Mouse (Mus musculus) naive thymus-derived CD4-positive, alpha-beta T cell, adult 2 months (primary cell): ENCODE data around the gene 4931440F15Rik.
"Not testable (repeated sequence)": the region's sequence is repeated elsewhere in the genome, so short reads cannot be mapped to it uniquely, and the experiment has no call there.

Source experiments
- DNase-seq: peaks from one replicate; pipeline ENCODE4 v3.0.0-alpha.2; 2011; ENCODE audit warnings: low read depth

4931440F15Rik gene

DNA sequence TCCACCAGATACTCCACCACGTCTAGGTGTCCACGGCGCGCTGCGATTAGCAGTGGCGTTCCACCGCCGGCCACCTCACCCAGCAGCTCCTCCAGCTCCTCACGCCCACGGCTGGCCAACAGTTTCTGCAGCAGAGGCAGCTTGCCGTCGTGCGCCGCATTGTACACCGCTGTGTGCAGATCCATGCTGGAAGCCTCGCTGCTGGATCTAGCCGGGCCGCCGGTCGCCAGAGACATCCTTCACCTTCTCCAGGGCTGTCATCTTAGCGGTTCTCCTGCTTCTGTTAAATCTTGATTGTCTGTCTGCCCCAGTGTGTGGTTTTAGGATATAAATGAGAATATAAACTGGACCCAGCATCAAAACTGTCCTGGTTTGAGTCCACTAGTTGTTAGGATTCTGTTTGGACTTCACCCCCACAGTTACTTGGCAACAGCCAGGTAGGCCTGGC is at the start of gene 4931440F15Rik:
4931440F15Rik (minus strand) TSS at position 398 of the 448 bp plus-strand sequence.
- DNase-seq: not testable (repeated sequence)

DNA sequence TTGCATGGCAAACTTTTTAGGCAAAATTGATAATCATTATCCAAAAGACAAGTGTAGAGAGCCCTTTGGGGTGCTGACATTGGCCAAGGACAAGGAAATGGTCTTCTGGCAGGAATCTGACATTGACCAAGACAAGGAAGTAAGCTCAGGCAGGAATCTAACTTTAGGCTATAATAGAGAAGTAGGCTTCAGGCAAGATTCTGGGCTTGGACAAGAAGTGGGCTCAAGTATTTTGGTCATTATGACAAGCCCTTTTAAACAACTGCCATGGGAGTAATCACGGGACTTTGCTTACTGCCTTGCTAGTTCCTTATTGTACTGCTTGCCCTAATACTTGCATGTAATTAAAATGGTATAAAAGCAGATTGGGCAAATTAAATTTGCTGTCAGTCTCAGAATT is 49.3 kb upstream of the 4931440F15Rik start:
- not testable (repeated sequence) for DNase-seq

DNA sequence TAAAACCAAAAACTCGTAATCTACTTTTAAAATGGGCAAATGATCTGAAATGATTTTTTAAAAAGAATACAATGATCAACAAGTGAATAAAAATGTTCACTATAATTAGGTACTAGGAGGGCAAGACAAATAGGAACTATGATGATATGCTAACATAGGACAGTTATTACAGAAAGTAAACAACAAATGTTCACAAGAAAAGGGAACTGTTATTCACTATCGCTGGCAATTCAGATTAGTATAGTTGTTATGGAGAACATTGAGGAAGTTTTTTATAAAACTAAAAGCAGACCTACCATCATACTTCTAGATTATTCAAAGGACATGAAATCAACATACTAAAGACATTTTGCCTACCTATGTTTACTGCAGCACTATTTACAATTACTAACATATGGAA is 44.7 kb upstream of the 4931440F15Rik start:
- no peak for DNase-seq

DNA sequence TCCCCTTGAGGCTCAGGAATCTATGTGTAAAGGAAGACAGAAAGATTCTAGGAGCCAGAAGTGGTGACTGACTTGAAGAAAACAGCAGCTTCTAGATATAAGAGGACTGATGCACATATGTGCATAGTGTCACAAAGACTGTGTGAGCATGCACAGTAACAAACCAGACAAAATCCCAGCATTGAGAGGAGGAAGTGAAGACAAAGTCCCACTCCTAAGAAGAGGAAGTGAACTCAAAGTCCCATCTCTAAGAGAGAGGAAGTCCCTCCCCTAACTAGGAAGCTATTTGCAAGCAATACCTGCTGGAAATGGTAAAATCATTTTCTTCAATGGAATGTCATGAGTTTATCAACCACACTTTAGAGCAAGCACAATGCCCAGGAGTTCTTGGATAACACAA is 38.8 kb upstream of the 4931440F15Rik start:
- no peak for DNase-seq

DNA sequence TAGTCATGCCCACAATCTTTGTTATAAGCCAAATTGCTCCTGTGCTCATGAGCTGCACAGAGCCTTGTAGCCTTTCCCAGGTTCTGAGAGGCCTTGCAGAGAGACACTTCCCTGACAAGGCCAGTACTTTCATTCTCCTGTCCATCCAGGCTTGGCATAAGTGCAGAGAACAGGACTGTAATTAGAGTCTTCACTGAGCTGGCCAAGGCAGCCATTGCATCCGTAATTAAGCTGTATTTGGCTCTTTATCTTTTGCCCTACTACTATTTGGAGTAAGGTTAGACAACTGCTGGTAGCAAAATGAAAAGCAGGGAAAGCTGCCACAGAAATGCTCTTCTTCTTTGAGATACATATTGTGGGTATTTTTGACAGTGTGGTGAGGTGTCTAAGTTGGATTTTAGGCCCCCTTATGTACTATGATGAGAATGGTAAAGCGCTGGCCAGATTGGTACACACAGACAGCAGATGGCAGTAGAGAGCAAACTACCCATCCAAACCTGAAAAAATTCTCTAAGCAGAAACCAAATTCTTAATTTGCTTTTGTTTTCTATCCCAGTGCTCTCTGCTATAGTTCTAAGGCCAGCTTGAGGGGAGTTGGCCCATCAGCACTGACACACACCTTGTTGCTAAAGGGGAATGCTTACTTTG is 36.4 kb upstream of the 4931440F15Rik start:
- peak; percentile 45 for DNase-seq

DNA sequence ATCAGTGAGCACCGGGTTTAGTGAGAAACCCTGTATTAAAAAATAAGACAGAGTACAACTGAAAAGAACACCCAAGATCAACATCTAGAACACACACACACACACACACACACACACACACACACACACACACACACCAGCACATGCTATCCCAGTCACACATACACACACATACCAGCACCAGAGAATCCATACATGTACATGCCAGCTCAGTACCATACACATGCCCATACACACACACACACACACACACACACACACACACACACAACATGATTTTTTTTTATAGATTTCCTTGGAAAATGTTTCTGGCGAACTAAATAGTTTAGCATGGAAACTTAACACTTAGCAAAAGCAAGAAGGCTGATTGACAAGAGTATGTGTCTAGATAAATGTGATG is 35.6 kb upstream of the 4931440F15Rik start:
- no peak for DNase-seq

DNA sequence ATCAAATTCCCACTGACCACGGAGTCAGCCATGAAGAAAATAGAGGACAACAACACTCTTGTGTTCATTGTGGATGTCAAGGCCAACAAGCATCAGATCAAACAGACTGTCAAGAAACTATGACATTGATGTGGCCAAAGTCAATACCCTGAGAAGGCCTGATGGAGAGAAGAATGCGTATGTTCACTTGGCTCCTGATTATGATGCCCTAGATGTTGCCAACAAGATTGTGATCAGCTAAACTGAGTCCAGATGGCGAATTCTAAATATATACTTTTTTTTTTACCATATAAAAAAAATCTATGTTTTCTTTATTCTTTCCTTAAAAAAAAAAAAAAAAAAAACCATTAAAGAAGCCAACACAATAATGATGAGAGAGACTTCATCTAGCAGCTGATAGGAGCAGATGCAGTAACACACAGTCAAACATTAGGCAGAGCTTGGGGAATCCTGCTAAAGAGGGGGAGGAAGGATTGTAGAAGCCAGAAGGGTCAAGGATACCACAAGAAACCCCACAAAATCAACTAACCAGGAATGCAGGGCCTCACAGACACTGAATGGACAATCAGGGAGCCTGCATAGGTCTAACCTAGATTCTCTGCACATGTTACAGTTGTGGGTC is 15.2 kb upstream of the 4931440F15Rik start:
- no peak for DNase-seq

DNA sequence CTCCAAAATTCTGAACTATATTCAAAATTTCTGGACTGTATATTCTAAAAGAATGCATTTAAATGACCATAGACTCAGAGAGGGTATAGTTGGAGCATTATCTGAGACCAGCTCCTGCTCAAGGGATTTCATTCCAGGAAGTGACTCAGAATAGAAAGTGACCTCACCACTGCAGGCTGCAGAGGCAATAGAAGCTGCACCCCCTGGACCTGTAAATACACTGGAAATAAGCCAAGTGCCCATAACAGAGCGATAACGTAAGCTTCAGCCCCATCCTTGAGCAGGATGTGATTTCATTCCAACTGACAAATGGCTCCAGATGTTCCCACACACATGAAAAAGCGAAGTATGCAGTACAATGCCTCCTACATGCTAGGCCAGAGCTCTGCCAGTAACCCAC is 14.3 kb upstream of the 4931440F15Rik start:
- no peak for DNase-seq

DNA sequence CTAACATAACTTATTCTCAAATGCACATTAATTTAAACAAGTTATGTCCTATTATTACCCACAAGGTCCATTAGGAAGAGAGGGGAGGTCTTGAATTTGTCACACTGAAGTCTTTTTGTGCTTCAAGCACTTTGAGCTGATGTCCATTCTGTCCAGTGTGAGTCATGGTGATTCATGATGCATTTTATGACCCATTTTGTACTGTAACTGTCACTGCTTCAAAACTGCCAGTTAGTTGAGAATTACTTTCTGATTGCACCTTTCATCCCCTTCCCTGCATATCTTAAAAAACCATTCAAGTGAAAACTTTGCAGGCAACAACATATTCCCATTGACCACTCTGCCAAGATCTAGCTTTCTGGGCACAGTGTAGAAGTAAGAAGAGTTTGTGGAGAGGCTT is 11.6 kb upstream of the 4931440F15Rik start:
- no peak for DNase-seq

DNA sequence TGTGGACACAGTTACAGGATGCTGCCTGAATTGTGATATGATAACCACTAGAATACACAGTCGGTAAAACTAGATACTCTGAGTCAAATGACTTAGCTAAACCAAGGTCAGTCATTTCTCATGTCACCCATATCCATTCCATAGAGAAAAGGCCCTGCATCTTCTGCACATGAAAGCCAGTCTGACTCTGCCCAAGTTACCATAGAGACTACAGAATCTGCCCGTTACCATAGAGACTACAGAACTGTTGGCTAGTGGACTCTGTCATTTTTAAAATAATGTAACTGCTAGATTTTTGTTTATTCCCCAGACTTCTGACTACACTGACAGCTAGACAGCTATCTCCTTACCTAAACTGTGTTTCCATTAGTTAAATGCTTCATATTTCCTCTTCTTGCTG is 2.3 kb upstream of the 4931440F15Rik start:
- no peak for DNase-seq

DNA sequence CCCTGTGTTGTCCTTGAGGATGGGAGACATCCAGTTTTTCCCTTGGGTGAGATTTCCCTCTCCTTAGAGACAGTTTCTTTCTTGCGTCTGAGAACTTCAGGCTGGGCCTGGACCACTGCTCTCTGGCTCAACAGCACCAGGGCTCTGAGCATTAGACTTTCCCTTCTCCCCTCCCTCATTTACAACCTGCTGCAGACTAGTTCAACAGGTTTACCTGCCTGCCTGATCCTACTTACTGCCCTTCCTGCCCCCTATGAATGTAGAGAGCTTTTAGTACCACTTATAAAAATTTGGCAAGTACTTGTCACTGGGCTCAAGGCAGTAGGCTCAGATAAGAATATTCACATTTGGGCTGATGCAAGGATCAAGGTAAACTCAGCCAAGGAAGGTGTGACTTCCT is 533 bp upstream of the 4931440F15Rik start:
- no peak for DNase-seq

DNA sequence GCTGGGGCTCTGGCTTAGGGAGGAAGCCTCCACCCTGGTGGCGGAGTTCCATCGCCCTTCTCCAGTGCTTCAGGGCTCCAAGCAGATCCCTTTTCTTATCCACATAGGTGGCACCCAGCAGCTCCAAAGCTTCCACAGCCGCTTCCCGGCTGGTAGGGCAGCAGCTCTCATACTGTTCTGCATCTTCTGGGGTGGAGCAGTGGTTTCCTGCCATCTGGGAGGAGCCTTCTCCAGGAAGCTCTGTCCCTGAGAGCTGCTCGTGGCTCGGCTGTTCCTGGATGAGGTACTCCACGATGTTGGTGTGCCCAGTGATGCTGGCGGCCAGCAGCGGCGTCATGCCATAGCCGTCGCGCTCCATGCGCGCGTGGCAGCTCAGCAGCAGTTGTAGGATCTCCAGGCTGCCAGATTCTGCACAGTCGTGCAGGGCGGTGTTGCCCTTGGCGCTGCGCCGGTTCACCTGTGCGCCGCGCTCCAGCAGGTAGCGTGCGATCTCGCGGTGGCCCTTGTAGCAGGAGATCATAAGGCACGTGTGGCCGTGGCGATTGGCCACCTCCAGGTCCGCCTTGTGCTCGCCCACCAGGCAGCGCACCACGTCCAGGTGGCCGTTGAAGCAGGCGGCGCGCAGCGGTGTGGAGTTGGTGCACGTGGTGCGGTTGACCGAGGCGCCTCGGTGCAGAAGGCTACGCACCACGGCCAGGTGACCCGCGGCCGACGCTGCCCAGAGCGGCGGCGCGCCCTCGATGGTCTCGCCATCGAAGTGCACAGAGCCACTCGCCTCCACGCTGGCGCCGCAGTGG is 796 bp downstream of the 4931440F15Rik start:
- not testable (repeated sequence) for DNase-seq

DNA sequence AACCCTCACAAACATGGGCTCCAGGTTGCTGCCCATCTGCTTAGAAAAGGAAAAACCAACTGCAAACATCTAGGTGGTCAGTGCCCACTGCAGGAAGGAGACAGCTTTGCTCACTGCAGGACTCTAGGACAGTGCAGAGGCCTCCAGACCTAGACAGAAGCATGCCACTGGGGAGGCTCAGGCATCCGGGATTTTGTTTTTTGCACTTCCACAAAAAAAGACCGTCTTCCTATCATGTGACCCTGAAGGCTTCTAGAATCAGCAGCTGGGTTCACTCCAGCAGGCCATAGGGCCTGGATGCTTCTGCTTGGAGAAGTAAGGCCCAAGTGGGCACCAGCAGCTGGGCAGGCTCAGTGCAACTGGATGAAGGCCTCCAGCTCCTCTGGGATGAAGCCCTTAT is 2.3 kb downstream of the 4931440F15Rik start:
- no peak for DNase-seq

DNA sequence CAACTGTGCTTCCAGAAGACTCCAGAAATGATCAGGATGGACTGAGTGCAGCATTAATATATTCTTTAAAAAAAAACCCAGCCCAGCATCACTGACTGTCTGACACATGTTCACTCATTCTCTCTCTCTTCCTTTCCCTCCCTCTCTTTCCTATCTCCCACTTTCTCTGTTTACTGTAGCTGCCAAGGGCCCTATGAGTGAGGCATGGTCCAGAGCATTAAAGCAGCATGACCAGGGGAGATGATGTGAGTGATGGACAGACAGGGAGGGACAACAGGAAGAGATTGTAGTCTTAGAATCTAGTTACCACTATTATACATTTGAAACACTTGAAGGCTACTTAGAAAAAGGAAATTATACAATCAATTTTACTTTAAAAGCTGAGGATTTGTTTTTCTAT is 9.8 kb downstream of the 4931440F15Rik start:
- DNase-seq: no peak

DNA sequence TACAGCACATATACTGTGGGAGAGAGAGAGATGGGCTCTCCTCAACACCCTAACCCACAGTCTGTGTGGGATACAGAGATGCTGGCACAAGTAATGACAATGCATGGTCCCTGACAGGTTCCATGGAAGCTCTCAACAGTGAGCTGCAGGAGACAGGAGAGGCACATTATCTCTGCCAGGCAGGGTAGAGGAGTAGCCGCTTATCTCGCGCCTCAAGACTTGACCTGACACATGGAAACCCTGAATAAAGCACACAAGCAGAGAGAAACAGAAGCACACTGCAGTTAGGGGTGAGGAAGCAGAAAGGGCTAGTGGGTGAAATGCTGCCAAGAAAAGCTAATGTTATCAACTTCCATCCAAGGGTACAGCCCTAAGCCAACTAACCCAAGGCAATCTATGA is 10.2 kb downstream of the 4931440F15Rik start:
- DNase-seq: no peak

DNA sequence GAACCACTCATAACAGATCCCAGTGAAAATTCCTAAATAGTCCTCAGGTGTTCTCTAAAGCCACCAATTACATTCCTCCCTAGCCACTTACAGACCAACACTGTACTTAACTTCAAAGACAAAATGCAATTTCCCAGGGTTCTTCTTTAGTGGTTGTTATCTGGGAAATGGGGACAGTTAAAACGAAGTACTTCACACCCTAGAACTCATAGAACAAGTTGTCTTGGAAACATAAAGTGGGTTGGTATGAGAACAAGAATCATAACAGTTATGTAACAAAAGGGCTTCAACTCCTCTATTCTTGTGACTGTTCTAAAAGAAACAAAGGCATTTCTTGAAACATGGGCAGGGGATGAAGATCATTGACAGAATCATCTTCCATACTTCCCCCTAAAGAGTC is 12.2 kb downstream of the 4931440F15Rik start:
- DNase-seq: no peak

DNA sequence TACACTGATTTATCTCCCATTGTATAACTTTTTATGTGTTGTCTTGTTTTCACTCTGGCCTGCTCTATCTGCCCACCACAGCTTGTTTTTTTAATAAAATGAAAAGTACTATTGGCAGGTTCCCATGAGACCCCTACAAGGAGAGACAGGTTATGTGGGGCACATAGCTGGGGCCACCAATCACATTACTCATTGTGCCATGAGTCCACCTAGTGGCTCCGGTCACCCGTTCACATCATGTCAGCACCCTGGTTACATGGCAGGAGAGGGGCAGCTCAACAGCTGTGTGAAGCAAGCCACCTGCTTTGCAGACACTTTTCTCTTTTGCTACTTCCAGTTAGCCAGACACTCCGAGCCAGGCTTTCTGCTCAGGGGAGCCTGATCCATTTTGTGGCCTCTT is 13.0 kb downstream of the 4931440F15Rik start:
- DNase-seq: no peak

DNA sequence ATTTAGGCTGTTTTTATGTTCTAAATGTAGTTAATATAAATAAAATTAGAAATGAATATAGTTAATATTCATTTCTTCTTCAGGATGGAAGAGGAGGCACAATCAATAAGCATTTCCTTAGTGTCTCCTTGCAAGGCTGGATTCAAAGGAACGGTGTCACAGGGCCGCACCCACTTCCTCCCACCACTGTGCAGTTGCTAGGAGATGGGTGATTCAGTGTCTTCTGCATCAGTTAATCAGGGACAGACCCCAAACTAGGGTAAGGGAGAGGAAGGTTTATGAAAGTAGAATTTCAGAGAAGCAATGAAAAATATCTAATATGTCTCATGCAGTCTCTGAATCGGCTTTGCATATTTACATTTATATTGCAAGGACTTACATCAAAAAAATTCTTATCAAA is 15.1 kb downstream of the 4931440F15Rik start:
- no peak for DNase-seq

DNA sequence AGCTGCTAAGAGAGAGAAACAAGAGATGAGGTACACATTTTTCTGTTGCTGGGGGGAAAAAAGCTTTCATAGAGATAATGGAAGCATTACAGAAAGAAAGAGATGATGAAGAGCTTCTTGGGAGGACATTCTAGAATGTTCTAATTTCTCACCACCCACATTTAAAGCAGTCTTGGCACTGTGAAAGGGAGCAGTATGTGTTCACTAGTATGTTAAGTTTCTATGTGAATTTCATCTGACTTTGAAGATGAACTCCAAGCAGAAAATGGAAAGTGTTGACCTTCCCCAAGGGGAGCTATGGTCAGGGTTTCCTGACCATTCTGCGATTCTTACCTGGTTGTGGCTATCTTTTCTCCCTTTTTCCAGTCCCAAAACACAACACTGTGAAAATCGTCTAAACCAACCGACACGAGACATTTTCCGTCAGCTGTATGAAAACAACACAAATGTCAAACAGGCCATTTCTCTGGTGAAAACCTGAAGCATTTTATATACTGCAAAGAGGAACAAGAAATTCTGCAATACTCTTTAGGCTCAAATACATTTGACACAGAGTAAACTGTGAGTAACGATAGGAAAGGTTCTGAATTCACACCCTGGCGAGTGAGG is 16.4 kb downstream of the 4931440F15Rik start:
- DNase-seq: no peak

DNA sequence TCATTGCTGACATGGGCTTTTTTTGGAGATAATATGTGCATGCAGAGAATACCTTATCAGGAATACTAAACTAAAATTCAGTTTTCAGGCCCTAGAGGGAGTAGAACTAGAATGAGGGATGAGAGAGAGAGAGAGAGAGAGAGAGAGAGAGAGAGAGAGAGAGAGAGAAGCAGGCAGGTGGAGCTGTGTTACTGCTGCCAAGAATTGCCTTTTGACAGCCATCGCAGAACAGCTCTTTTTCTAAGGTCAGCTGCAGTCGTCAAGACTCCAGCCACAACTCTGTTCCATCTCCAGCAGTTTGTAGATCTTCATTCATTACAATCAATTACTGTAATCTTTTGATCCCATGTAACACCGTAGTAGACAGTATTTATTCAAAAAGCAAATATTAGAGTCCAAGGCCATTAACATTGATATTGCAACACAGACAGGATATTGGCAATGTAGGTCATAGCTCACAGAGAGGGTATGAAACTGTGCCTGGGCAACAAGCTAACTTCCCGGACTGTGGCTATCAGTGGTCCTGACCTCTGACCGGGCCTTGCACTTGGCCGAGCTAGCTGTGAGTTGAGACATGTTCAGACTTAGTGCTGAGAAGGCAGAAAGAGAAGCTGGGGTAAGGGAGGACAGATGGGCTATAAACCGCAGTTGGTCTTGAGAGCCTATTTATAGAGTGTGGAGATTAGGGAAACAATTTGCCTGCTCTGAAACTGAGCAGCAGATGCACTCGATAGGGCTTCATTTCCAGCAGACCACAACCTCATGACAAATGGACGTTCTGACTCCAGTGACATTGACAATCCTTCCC is 17.1 kb downstream of the 4931440F15Rik start:
- no peak for DNase-seq

DNA sequence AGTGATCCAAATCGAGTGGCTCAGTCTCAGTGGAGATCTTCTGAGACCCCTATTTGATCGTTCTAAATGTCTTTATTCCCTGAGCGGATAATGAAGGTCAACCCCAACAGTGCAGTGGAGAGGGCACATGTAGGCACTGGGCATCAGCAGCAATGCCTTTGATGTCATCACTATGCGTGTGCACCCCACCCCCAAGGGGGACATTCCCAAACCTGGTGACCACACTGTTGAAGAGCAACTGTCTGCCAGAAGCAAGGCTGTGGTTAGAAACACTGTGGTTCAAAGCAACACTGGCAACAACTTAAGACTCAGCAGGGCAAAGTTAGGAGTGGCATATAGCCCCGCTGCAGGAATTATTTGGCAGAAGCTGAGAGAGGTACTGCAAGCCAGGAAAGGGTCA is 18.1 kb downstream of the 4931440F15Rik start:
- no peak for DNase-seq
